Mouse (Mus musculus) heart, embryonic 16.5 days (tissue): ENCODE measurements around the gene Gm5725. TPM values are rescaled to one million over a fixed set of nuclear protein-coding genes. Genes with fewer than 3 reads are reported as not detected.
"Not testable (repeated sequence)": the region's sequence is repeated elsewhere in the genome, so short reads cannot be mapped to it uniquely, and the experiment has no call there.

Experiments
- ATAC-seq: fragments of 200-750 bp; cut with Nextera tagmentation; replicated peaks from 2 replicates; pipeline ENCODE4 v1.8.0; 2017; ENCODE audit warnings: moderate number of reproducible peaks; ENCODE audit not compliant: insufficient read depth, low FRiP score; ENCODE audit errors: extremely low read depth
- H3K27ac ChIP-seq: fragments of 300-500 bp; sonication (generic); 2 replicates; pipeline ENCODE4 v1.5.1; 2014; ENCODE audit warnings: mild to moderate bottlenecking, low read length, control low read depth, moderate library complexity
- H3K27me3 ChIP-seq: fragments of 300-500 bp; sonication (generic); 2 replicates; pipeline ENCODE4 v1.6.1; 2014; ENCODE audit warnings: low read length, mixed read lengths; ENCODE audit not compliant: control insufficient read depth, insufficient read depth
- H3K36me3 ChIP-seq: fragments of 300-500 bp; sonication (generic); 2 replicates; pipeline ENCODE4 v1.6.1; 2014; ENCODE audit not compliant: control insufficient read depth, insufficient read depth
- H3K4me1 ChIP-seq: fragments of 300-500 bp; sonication (generic); 2 replicates; pipeline ENCODE4 v1.6.1; 2014; ENCODE audit warnings: low read length, mixed read lengths; ENCODE audit not compliant: control insufficient read depth, insufficient read depth
- H3K4me2 ChIP-seq: fragments of 300-500 bp; sonication (generic); 2 replicates; pipeline ENCODE4 v1.6.1; 2014; ENCODE audit warnings: low read depth, mild to moderate bottlenecking, control low read depth, low read length
- H3K4me3 ChIP-seq: fragments of 300-500 bp; sonication (generic); 2 replicates; pipeline ENCODE4 v1.5.1; 2014; ENCODE audit warnings: mild to moderate bottlenecking, control low read depth, low read length
- H3K9ac ChIP-seq: fragments of 300-500 bp; sonication (generic); 2 replicates; pipeline ENCODE4 v1.6.1; 2014; ENCODE audit warnings: low read length, control low read depth
- H3K9me3 ChIP-seq: fragments of 300-500 bp; sonication (generic); replicated peaks from 2 replicates; pipeline ENCODE4 v1.6.1; 2016; ENCODE audit warnings: low read length; ENCODE audit not compliant: control insufficient read depth
- WGBS: fragments of 180-500 bp; shearing (Covaris S2); extraction: QIAGEN DNeasy Blood & Tissue Kit; methylation state at CpG from one replicate; pipeline ENCODE4 v1.1.7; 2014; 5-methylcytosine and 5-hydroxymethylcytosine counted together
- polyA plus RNA-seq: library from polyadenylated mRNA; unstranded; fragments of >200 nt; fragmentation: Nextera tagmentation; extraction: Ambion mirVana; gene quantifications from 2 replicates; pipeline ENCODE4 v1.2.1, GENCODE M21; 2015

Gm5725 gene
- not detected in 2 replicates for polyA plus RNA-seq

GRCm38 (mm10) chr7:21844167-21844566, at the start of gene Gm5725:
Gm5725 (minus strand) TSS chr7:21844267.
- no CpG with 5 or more reads among the region's 1 CpGs for WGBS

GRCm38 (mm10) chr7:21832051-21832450, 12.0 kb downstream of the Gm5725 start, which contains the start of gene Vmn1r135:
Vmn1r135 (plus strand) TSS chr7:21832351.
- not testable (repeated sequence) for H3K9ac ChIP-seq, H3K27me3 ChIP-seq, H3K4me1 ChIP-seq, H3K4me3 ChIP-seq, H3K27ac ChIP-seq, H3K9me3 ChIP-seq, H3K36me3 ChIP-seq, ATAC-seq, H3K4me2 ChIP-seq
- no CpG with 5 or more reads among the region's 1 CpGs for WGBS

More at GRCm38 (mm10) chr7:21844167-21844566, at the start of gene Gm5725:
- H3K27ac ChIP-seq, H3K27me3 ChIP-seq, H3K9ac ChIP-seq, H3K9me3 ChIP-seq, H3K4me1 ChIP-seq, H3K4me2 ChIP-seq, H3K4me3 ChIP-seq, ATAC-seq, H3K36me3 ChIP-seq: not testable (repeated sequence)

GRCm38 (mm10) chr7:21796628-21797027, 47.4 kb downstream of the Gm5725 start, which contains the start of gene Gm4177:
Gm4177 (minus strand) TSS chr7:21796728.
- H3K36me3 ChIP-seq, H3K9me3 ChIP-seq, H3K27me3 ChIP-seq, H3K9ac ChIP-seq, H3K4me2 ChIP-seq, ATAC-seq, H3K27ac ChIP-seq, H3K4me3 ChIP-seq, H3K4me1 ChIP-seq: not testable (repeated sequence)
- WGBS = no CpG with 5 or more reads among the region's 3 CpGs

Other genes starting within 250 kb of the Gm5725 start
- not detected in 2 replicates for gene Vmn1r132, start 230.2 kb downstream of the Gm5725 start, polyA plus RNA-seq
- not detected in 2 replicates for gene Gm4175, start 82.8 kb downstream of the Gm5725 start, polyA plus RNA-seq
- not detected in 2 replicates for gene Gm4177, start 47.5 kb downstream of the Gm5725 start, polyA plus RNA-seq
- gene Vmn1r135, start 11.9 kb downstream of the Gm5725 start, polyA plus RNA-seq = not detected in 2 replicates
- not detected in 2 replicates for gene Gm5891, start 77.0 kb upstream of the Gm5725 start, polyA plus RNA-seq
- not detected in 2 replicates for gene Vmn1r137, start 150.3 kb upstream of the Gm5725 start, polyA plus RNA-seq
- not detected in 2 replicates for gene Vmn1r138, start 184.6 kb upstream of the Gm5725 start, polyA plus RNA-seq
- not detected in 2 replicates for gene Gm6176, start 212.0 kb upstream of the Gm5725 start, polyA plus RNA-seq
- not detected in 2 replicates for gene Vmn1r139, start 224.8 kb upstream of the Gm5725 start, polyA plus RNA-seq